Mouse (Mus musculus) lung, postnatal 0 days (tissue): Measurements from ENCODE around the gene Otx2.

Experiments
- CTCF ChIP-seq: IDR thresholded peaks from 2 replicates; pipeline ENCODE4 v1.5.1; 2016; ENCODE audit warnings: antibody characterized with exemption, mild to moderate bottlenecking
- EP300 ChIP-seq: IDR thresholded peaks from 2 replicates; pipeline ENCODE4 v1.6.1; 2016; ENCODE audit warnings: antibody characterized with exemption, mild to moderate bottlenecking, control low read depth

GRCm38 (mm10) chr14:48707391-48707790 lies 33.8 kb upstream of the Otx2 start:
- TF ChIP-seq CTCF (no peak), EP300 (no peak)
